Mouse (Mus musculus): ENCODE data around the gene Maip1.

DNA sequence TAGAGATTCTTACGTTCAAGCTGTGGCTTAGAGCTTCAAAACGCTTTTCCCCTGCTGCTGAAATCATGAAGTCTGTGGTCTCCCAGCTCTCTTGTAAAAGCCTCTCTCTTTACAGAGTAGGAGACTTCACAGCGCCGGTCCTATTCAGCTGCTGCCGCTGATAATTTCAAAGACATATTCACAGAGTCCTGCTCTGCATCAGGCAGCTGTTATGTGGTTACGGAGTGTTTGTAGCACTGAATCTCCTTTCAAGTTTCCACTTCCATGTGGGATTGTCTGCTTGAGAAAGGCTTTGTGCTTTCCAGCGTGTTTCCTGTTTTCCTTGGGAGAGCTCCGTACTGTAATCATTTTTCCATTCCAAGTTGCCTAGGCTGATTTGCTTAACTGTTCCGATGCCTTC, 30.8 kb downstream of the Maip1 start:
- TF ChIP-seq CTCF (IDR thresholded peaks at IDR 0.05; ENCODE audit: extremely low read depth, insufficient read depth, insufficient read length, insufficient replicate concordance) (no peak), POLR2A (IDR thresholded peaks at IDR 0.05; ENCODE audit: low read depth, low read length) (no peak)

Measured in spleen, adult 2 months (tissue).